Mouse (Mus musculus): ENCODE data around the gene March10.

DNA sequence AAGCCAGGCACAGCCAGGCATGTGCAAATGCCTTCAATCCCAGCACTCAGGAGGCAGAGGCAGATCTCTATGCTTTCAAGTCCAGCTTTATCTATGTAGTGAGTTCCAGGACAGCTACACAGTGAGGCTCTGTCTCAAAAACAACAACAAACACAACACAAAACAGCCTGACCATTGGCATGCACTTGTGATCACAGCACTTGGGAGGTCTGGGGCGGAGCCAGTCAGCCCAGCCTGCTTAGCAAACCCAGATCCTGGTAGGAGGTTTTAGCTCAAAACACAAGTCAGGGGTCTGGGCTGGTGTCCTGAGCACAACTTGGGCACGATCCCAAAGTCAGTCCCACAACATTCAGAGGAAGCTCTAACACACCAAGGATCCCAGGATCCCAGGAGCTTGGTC, 18.2 kb upstream of the March10 start:
- no peak for TF ChIP-seq CTCF (IDR thresholded peaks at IDR 0.05; ENCODE audit: low read depth, low read length)
- no peak for TF ChIP-seq GATA1 (IDR thresholded peaks at IDR 0.05; ENCODE audit: borderline replicate concordance, low read length)
- TF ChIP-seq TAL1 (conservative IDR thresholded peaks at IDR 0.05; ENCODE audit: low read depth, low read length): no peak
- no peak for TF ChIP-seq POLR2AphosphoS5 (IDR thresholded peaks at IDR 0.05; ENCODE audit: insufficient replicate concordance, low read depth, low read length)
- no peak for TF ChIP-seq GATA2 (IDR thresholded peaks at IDR 0.05; ENCODE audit: borderline replicate concordance, low read depth, low read length)
